Mouse (Mus musculus) mouse embryonic stem cell (cell line): Measurements from ENCODE around the gene Cnot8.

Experiments
- in situ Hi-C, 2 experiments: fragments of 300-500 bp; cut with MboI; formaldehyde crosslinking; loops; 1 replicate in 1 of 2; 3 replicates in 1 of 2; pipeline ENCODE4 v1.14.3; 2019 to 2020; ENCODE audit warnings: low sequenced_read_pairs in 2 of 2, low pct_unique_long_range_greater_than_20kb in 1 of 2, mixed read lengths in 1 of 2; ENCODE audit not compliant: unreplicated experiment in 1 of 2

Cnot8 gene

DNA sequence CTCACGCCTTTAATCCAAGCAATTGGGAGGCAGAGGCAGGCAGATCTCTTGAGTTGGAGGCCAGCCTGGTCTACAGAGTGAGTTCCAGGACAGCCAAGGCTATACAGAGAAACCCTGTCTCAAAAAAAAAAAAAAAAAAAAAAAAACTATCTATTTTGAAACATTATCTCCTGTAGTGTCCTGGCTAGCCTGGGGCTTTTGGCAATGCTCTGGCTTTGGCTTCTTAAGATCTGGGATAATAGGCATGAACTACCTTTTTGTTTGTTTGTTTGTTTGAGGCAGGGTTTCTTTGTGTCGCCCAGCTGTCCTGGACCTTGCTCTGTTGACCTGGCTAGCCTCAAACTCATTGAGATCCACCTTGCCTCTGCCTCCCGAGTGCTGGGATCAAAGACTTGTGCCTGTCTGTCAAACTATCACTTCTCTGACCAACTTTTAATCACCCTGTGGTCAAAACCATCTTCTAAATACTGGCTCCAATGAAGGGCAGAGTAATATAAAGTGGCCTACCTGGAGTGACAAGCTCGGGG lies 2.7 kb upstream of the Cnot8 start:
- in situ Hi-C loops, result loop anchor here in 1 of 2 experiments (10.0 kb wide), 1 partner anchor 146 kb away; no protein-coding TSS in a partner anchor

GRCm38 (mm10) chr11:58102146-58102545 lies 1.8 kb upstream of the Cnot8 start:
- in situ Hi-C loops, result loop anchor here in 1 of 2 experiments (10.0 kb wide), 1 partner anchor 147 kb away; no protein-coding TSS in a partner anchor

DNA sequence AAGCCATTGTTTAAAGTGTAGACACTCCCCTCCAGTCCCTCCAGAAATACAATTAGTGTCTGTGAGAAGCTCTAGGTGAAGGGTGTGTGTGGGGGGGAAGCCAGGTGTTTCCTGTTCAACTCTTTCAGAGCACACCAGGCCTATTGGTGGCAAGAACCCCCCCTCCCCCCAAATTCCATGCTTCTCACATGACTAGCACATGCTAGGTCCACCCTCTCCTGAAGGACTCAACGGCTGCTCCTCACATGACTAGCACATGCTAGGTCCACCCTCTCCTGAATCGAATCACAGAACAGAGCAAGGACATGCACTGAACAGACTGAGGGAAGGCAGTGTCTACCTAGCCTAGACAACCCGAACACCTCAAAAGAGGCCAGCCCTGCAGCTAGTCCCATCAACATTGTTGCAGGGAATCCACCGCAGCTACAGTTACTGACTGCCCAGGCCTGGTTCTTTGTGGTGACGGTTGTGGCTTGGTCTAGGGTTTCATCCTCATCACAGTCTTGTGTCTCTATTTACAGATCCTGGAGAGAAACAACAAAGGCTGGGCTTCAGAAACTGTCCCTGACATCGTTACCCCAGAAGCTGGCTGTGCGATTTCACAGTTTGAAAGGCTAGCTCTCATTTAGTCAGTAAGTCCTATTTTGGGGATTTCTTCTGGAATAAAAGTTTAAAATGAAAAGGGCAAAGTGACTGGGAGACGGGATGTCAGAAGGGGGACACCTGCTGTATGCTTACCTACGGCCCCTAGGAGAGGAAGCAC lies 1.2 kb upstream of the Cnot8 start:
- in situ Hi-C loops, result loop anchor here in 1 of 2 experiments (10.0 kb wide), 1 partner anchor 148 kb away; no protein-coding TSS in a partner anchor

- in situ Hi-C loops, result loop anchor here in 1 of 2 experiments (10.0 kb wide), 1 partner anchor 148 kb away; no protein-coding TSS in a partner anchor
Measured at GRCm38 (mm10) chr11:58103344-58103653, 654 bp upstream of the Cnot8 start.

DNA sequence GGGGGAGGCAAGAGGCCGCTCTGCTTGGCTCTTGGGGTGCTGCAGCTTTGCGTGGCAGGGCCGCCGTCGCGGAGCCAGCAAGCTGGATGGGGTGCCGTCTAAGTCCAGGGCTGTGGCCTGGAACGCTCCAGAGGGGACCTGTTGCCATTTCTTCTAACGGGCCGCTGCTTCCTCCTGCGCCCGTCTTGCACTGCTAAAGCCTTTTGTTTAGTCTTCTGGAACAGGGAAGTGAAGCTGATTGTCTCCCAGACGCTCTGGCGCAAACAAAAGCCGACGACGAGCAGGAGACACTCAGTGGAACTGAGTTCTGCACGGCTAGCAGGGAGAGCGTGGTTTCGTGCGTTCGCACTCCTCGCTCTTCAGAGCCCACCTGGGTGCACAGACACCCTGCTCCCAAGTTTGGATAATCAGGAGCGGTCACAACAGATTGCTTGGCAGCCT lies 418 bp downstream of the Cnot8 start:
- in situ Hi-C loops, result loop anchor here in 1 of 2 experiments (10.0 kb wide), 1 partner anchor 150 kb away; no protein-coding TSS in a partner anchor

GRCm38 (mm10) chr11:58107009-58107408 lies 3.1 kb downstream of the Cnot8 start:
- in situ Hi-C loops, result loop anchor here in 1 of 2 experiments (10.0 kb wide), 1 partner anchor 152 kb away; no protein-coding TSS in a partner anchor

- in situ Hi-C loops, result loop anchor here in 1 of 2 experiments (10.0 kb wide), 1 partner anchor 153 kb away; no protein-coding TSS in a partner anchor
Measured at GRCm38 (mm10) chr11:58107664-58108337, 3.8 kb downstream of the Cnot8 start.

GRCm38 (mm10) chr11:58116560-58116959 lies 12.6 kb downstream of the Cnot8 start:
- in situ Hi-C loops, result no loop called here

DNA sequence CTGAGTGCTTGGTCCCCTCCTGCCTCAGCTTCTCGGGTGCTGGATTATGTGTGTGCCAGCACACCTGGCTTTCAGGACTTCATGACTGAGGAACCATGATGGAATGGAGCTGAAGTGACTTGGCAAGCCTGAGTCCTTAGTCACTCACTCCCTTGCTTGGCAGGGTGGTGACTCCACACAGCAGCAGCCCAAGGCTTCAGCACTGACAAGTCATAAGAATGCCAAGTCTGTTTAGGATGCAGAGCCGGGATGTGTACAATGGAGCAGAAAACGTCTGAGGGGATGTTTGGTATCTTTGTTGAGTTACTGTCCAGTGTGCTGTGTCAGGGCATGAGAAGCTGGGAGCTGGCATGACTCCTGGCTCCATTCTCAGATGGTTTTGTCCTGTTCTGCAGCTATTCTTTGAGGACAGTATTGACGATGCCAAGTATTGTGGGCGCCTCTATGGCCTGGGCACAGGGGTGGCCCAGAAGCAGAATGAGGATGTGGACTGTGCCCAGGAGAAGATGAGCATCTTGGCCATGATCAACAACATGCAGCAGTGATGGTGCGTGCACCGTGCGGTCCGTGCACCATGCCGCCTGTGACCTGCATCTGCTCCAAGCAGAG lies 13.2 kb downstream of the Cnot8 start:
- in situ Hi-C loops, result no loop called here

- in situ Hi-C loops, result no loop called here
Measured at GRCm38 (mm10) chr11:58120655-58121054, 16.7 kb downstream of the Cnot8 start.

DNA sequence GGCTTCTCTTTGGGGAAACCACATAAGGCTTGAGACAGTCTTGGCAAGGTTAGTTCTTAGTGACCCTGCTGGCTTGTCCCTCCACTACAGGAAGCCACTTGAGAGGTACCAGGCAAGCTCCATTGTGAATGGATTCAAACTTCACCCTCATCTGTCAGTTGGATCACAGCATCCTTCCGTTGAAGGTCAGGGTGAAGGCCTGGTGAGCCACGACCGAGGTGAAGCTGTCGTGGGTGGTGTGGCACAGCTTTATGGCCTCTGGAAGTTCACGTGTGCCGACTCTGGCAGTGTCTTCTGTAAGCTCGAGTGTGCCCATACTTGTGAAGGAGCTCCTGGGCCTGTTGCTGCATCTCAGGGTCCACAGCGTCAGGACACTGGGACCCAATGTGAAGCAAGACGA lies 17.4 kb downstream of the Cnot8 start:
- in situ Hi-C loops, result no loop called here

DNA sequence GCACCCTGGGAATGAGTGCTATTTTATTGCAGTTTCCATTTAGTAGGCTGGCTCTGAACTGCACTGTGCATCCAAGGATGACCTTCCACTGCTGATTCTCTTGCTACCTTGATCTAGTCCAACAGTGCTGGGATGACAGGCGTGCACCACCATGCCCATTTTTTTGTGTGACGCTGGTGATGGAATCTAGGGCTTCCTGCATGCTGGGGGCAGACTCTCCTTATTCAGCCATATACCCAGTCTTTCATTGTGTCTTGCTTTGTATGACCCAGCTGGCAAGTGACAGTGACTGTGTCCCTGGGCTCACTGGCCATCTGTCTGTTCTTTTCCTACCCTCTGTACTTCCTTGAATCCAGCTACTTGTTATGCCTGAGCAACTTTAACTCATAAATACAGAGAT lies 19.8 kb downstream of the Cnot8 start:
- in situ Hi-C loops, result no loop called here

DNA sequence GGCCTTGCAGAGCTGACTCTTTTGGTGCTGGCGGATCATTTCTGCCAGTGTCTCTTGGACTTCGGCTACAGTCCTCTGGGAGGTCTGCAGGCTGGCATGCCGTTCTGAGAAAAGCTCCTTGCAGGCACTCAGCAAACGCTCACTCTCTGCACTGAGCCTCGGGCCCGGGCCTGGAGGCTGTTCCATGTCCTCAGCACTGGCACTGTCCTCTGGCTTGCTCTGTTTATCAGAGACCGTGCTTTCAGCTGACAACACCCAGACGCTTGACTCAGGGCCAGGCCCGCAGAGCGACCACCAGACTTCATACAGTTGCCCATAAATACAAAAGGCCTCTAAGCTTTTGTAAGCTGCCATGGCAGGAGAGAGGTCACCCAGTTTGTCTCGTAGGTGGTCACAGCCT lies 21.1 kb downstream of the Cnot8 start:
- in situ Hi-C loops, result no loop called here

- in situ Hi-C loops, result no loop called here
Measured at GRCm38 (mm10) chr11:58126397-58127160, 22.6 kb downstream of the Cnot8 start.

- in situ Hi-C loops, result no loop called here
Measured at GRCm38 (mm10) chr11:58127544-58127943, 23.6 kb downstream of the Cnot8 start.

- in situ Hi-C loops, result no loop called here
Measured at GRCm38 (mm10) chr11:58129302-58129843, 25.4 kb downstream of the Cnot8 start.

GRCm38 (mm10) chr11:58132026-58132425 lies 28.1 kb downstream of the Cnot8 start:
- in situ Hi-C loops, result no loop called here

- in situ Hi-C loops, result no loop called here
Measured at GRCm38 (mm10) chr11:58134869-58135268, 30.9 kb downstream of the Cnot8 start.
